Comparison of ENCODE assay signal across 12 mouse cellular contexts in the genomic region with DNA sequence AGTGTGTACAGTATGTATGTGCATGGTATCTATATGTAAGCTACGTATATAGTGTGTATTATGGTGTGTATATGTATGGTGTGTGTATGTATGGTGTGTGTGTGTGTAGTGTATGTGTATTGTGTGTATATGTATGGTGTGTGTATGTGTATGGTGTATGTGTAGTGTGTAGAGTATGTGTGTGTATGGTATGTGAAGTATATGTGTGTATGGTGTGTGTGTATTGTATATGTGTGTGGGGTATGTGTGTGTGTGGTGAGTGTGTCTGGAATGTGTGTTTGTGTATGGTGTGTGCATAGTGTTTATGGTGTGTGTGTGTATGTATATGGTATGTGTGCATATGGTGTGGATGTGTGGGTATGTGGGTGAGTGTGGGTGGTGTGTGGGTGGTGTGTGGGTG. TPM values are rescaled to one million over a fixed set of nuclear protein-coding genes. Genes with fewer than 3 reads are reported as not detected.
A peak's percentile ranks its signal among the peaks of the same experiment; 100 is the strongest.
DNase-seq lines count a peak whose midpoint lies in the region; ATAC-seq and TF ChIP-seq lines count a peak whose summit lies in the region.
"Had no signal": no experiment of that assay in that cellular context is flagged by ENCODE, and none has a peak within 500 bp of the region (broad histone marks: within the 10 kb centered on the region; RNA-seq: fewer than 3 reads in every experiment).

No protein-coding gene starts in this region.

- no peaks in the 10 kb centered on the region for H3K36me3 ChIP-seq in hindbrain, embryonic 16.5 days (ENCODE audit: control insufficient read depth, insufficient read depth, low read length)
- H3K36me3 ChIP-seq in hindbrain, embryonic 12.5 days: no peaks in the 10 kb centered on the region
- no peaks in the 10 kb centered on the region for H3K36me3 ChIP-seq in lung, postnatal 0 days (ENCODE audit: insufficient read depth, low read length)
- H3K36me3 ChIP-seq in midbrain, embryonic 15.5 days (replicated peaks): no peaks in the 10 kb centered on the region
- H3K36me3 ChIP-seq in stomach, postnatal 0 days (ENCODE audit: control insufficient read depth, insufficient read depth, low read length): no peaks in the 10 kb centered on the region
- H3K36me3 ChIP-seq: G1E had no signal

- 95% methylated on average over 1 of the region's 1 CpGs for WGBS in hindbrain, embryonic 16.5 days
- WGBS in hindbrain, embryonic 12.5 days: 97% methylated on average over 1 of the region's 1 CpGs
- 94% methylated on average over 1 of the region's 1 CpGs for WGBS in lung, postnatal 0 days
- 96% methylated on average over 1 of the region's 1 CpGs for WGBS in midbrain, embryonic 15.5 days
- 97% methylated on average over 1 of the region's 1 CpGs for WGBS in stomach, postnatal 0 days

- H3K27me3 ChIP-seq in hindbrain, embryonic 16.5 days (replicated peaks; ENCODE audit: control insufficient read depth, insufficient read depth, low read length): no peaks in the 10 kb centered on the region
- no peaks in the 10 kb centered on the region for H3K27me3 ChIP-seq in hindbrain, embryonic 12.5 days
- H3K27me3 ChIP-seq in lung, postnatal 0 days (replicated peaks; ENCODE audit: insufficient read depth, low read length): no peaks in the 10 kb centered on the region
- H3K27me3 ChIP-seq in midbrain, embryonic 15.5 days (replicated peaks): no peaks in the 10 kb centered on the region
- no peaks in the 10 kb centered on the region for H3K27me3 ChIP-seq in stomach, postnatal 0 days (ENCODE audit: control insufficient read depth, insufficient read depth, low read length)

- no peak overlapping the region for H3K4me3 ChIP-seq in hindbrain, embryonic 16.5 days (ENCODE audit: low read length)
- no peak overlapping the region for H3K4me3 ChIP-seq in hindbrain, embryonic 12.5 days
- H3K4me3 ChIP-seq in lung, postnatal 0 days (ENCODE audit: low read depth, low read length): no peak overlapping the region
- H3K4me3 ChIP-seq in midbrain, embryonic 15.5 days: no peak overlapping the region
- H3K4me3 ChIP-seq in stomach, postnatal 0 days (ENCODE audit: low read depth, low read length): no peak overlapping the region

- H3K4me1 ChIP-seq in hindbrain, embryonic 16.5 days (ENCODE audit: control insufficient read depth, insufficient read depth, low read depth, low read length): no peaks in the 10 kb centered on the region
- no peaks in the 10 kb centered on the region for H3K4me1 ChIP-seq in hindbrain, embryonic 12.5 days
- H3K4me1 ChIP-seq in lung, postnatal 0 days (ENCODE audit: insufficient read depth, low read depth, low read length): peaks cover 2% of the 10 kb centered on the region; the same call in 1 of the 2 replicates
- H3K4me1 ChIP-seq in midbrain, embryonic 15.5 days: no peaks in the 10 kb centered on the region
- peaks cover 3% of the 10 kb centered on the region; the same call in 1 of the 2 replicates for H3K4me1 ChIP-seq in stomach, postnatal 0 days (replicated peaks; ENCODE audit: control insufficient read depth, insufficient read depth)

- no peak for TF ChIP-seq CTCF in lung, postnatal 0 days (IDR thresholded peaks at IDR 0.05)
- TF ChIP-seq CTCF in stomach, postnatal 0 days (IDR thresholded peaks at IDR 0.05; ENCODE audit: low read depth): no peak

- H3K9ac ChIP-seq in hindbrain, embryonic 16.5 days (ENCODE audit: low read depth, low read length): no peak overlapping the region
- no peak overlapping the region for H3K9ac ChIP-seq in hindbrain, embryonic 12.5 days
- no peak overlapping the region for H3K9ac ChIP-seq in lung, postnatal 0 days (replicated peaks; ENCODE audit: low read depth)
- no peak overlapping the region for H3K9ac ChIP-seq in midbrain, embryonic 15.5 days
- no peak overlapping the region for H3K9ac ChIP-seq in stomach, postnatal 0 days (ENCODE audit: low read length)

- no peak for DNase-seq in lung, postnatal 0 days (ENCODE audit: low spot score)
- DNase-seq in lung, adult 18-20 months: no peak
- no peak for DNase-seq in stomach, postnatal 0 days (ENCODE audit: low spot score)
- no peak for DNase-seq in kidney, postnatal 10 days
- DNase-seq: cerebellum, adult 9-11 months; kidney, adult 11 months had no signal

- TF ChIP-seq EP300 in lung, postnatal 0 days (IDR thresholded peaks at IDR 0.05): no peak
- no peak for TF ChIP-seq EP300 in stomach, postnatal 0 days (optimal IDR thresholded peaks at IDR 0.05)

- no peaks in the 10 kb centered on the region for H3K9me3 ChIP-seq in hindbrain, embryonic 16.5 days (ENCODE audit: control insufficient read depth, low read length)
- H3K9me3 ChIP-seq in hindbrain, embryonic 12.5 days (replicated peaks): no peaks in the 10 kb centered on the region
- H3K9me3 ChIP-seq in lung, postnatal 0 days (ENCODE audit: low read length): no peaks in the 10 kb centered on the region
- H3K9me3 ChIP-seq in midbrain, embryonic 15.5 days: no peaks in the 10 kb centered on the region
- H3K9me3 ChIP-seq in stomach, postnatal 0 days (ENCODE audit: control insufficient read depth, low read length): no peaks in the 10 kb centered on the region

- H3K27ac ChIP-seq in hindbrain, embryonic 16.5 days (ENCODE audit: low read depth, low read length): no peak overlapping the region
- no peak overlapping the region for H3K27ac ChIP-seq in hindbrain, embryonic 12.5 days
- H3K27ac ChIP-seq in lung, postnatal 0 days (ENCODE audit: low read length): no peak overlapping the region
- H3K27ac ChIP-seq in midbrain, embryonic 15.5 days: no peak overlapping the region
- H3K27ac ChIP-seq in stomach, postnatal 0 days (replicated peaks): no peak overlapping the region
- H3K27ac ChIP-seq: macrophage had no signal

- ATAC-seq in hindbrain, embryonic 16.5 days: peak; percentile 45
- ATAC-seq in hindbrain, embryonic 12.5 days (ENCODE audit: low FRiP score): no peak
- 0 out of 2 replicates have a peak, but pooled peaks have one; percentile 5 for ATAC-seq in lung, postnatal 0 days
- 0 out of 2 replicates have a peak, but pooled peaks have one; percentile 40 for ATAC-seq in midbrain, embryonic 15.5 days (replicated peaks)
- ATAC-seq in stomach, postnatal 0 days (ENCODE audit: low FRiP score, low TSS enrichment): 0 out of 2 replicates have a peak, but pooled peaks have one; percentile 32

- no peak overlapping the region for H3K4me2 ChIP-seq in hindbrain, embryonic 16.5 days (ENCODE audit: low read length)
- H3K4me2 ChIP-seq in hindbrain, embryonic 12.5 days (replicated peaks): no peak overlapping the region
- no peak overlapping the region for H3K4me2 ChIP-seq in lung, postnatal 0 days (replicated peaks; ENCODE audit: low read depth, low read length)
- H3K4me2 ChIP-seq in midbrain, embryonic 15.5 days: no peak overlapping the region
- H3K4me2 ChIP-seq in stomach, postnatal 0 days (replicated peaks; ENCODE audit: low read depth): no peak overlapping the region
- H3K4me2 ChIP-seq: liver, embryonic 11.5 days had no signal

RNA-seq across cellular contexts. Expression of a gene that starts 23.0 kb away (rescaled TPM):
- polyA plus RNA-seq in hindbrain, embryonic 16.5 days (2015; fragmentation: Nextera tagmentation; extraction: Ambion mirVana): 14.6 and 15.1 TPM in 2 replicates
- polyA plus RNA-seq in hindbrain, embryonic 12.5 days (2016; fragmentation: Nextera tagmentation; extraction: Ambion mirVana): 8.5 and 10.9 TPM in 2 replicates
- 6.4 and 10.4 TPM in 2 replicates for polyA plus RNA-seq in lung, postnatal 0 days (2015; fragmentation: Nextera tagmentation; extraction: Ambion mirVana)
- polyA plus RNA-seq in midbrain, embryonic 15.5 days (2015; fragmentation: Nextera tagmentation; extraction: Ambion mirVana): 15.2 and 16.0 TPM in 2 replicates
- 5.2 and 6.1 TPM in 2 replicates for polyA plus RNA-seq in stomach, postnatal 0 days (2015; fragmentation: Nextera tagmentation; extraction: Ambion mirVana)
- polyA plus RNA-seq: G1E had no signal

RNA-seq across cellular contexts. Expression of a gene that starts 23.1 kb away (rescaled TPM):
- polyA plus RNA-seq in hindbrain, embryonic 16.5 days (2015; fragmentation: Nextera tagmentation; extraction: Ambion mirVana): 4.6 and 5.1 TPM in 2 replicates
- polyA plus RNA-seq in hindbrain, embryonic 12.5 days (2016; fragmentation: Nextera tagmentation; extraction: Ambion mirVana): 5.4 and 5.6 TPM in 2 replicates
- polyA plus RNA-seq in lung, postnatal 0 days (2015; fragmentation: Nextera tagmentation; extraction: Ambion mirVana): 5.8 and 6.0 TPM in 2 replicates
- 4.2 and 4.3 TPM in 2 replicates for polyA plus RNA-seq in midbrain, embryonic 15.5 days (2015; fragmentation: Nextera tagmentation; extraction: Ambion mirVana)
- 5.0 and 5.1 TPM in 2 replicates for polyA plus RNA-seq in stomach, postnatal 0 days (2015; fragmentation: Nextera tagmentation; extraction: Ambion mirVana)
- polyA plus RNA-seq: G1E had no signal
